In genomic region chr2:29934906-29935599, GRCm38 (mm10) we compare ENCODE assay signal across 8 mouse cellular contexts. TPM values are rescaled to one million over a fixed set of nuclear protein-coding genes. Genes with fewer than 3 reads are reported as not detected.
DNase-seq lines count a peak whose midpoint lies in the region; ATAC-seq and TF ChIP-seq lines count a peak whose summit lies in the region.

TSS of gene Gle1 (plus strand) at chr2:29935426.

- H3K9me3 ChIP-seq in ES-E14 (ENCODE audit: control insufficient read depth, insufficient read depth, low read depth, low read length) = no peaks in the 10 kb centered on the region
- H3K9me3 ChIP-seq in forebrain, embryonic 15.5 days = no peaks in the 10 kb centered on the region

- ATAC-seq in forebrain, embryonic 15.5 days (replicated peaks) = peak; percentile 98
- ATAC-seq in neutrophil, adult 5-6 weeks (ENCODE audit: extremely low read depth, insufficient number of reproducible peaks, low FRiP score, poor library complexity, severe bottlenecking) = peak; percentile 98

- peak; percentile 62; the same call in 1 of the 2 replicates for TF ChIP-seq POLR2A in lung, adult 2 months (IDR thresholded peaks at IDR 0.05; ENCODE audit: borderline replicate concordance, extremely low read depth, low read depth, low read length)

- H3K4me1 ChIP-seq in ES-E14 (ENCODE audit: control insufficient read depth in 2 of 2, insufficient read depth in 2 of 2, low read length in 2 of 2, poor library complexity in 1 of 2) = no peaks in the 10 kb centered on the region; a peak in 1 of 4 replicates
- H3K4me1 ChIP-seq in forebrain, embryonic 15.5 days = peaks cover 11% of the 10 kb centered on the region
- H3K4me1 ChIP-seq in lung, adult 2 months (ENCODE audit: control insufficient read depth, insufficient read depth, low read length) = peaks cover 5% of the 10 kb centered on the region; the same call in 1 of the 2 replicates

- peak within 1 kb of the TSS; percentile 77 for H3K4me2 ChIP-seq in forebrain, embryonic 15.5 days (replicated peaks)

- peak within 1 kb of the TSS; percentile 85 for H3K9ac ChIP-seq in ES-E14 (ENCODE audit: insufficient read depth, low read depth, low read length, poor library complexity, severe bottlenecking)
- H3K9ac ChIP-seq in forebrain, embryonic 15.5 days (replicated peaks) = peak within 1 kb of the TSS; percentile 69

- peak; percentile 40; the same call in 1 of the 2 replicates for TF ChIP-seq CTCF in lung, adult 2 months (IDR thresholded peaks at IDR 0.05; ENCODE audit: insufficient read depth, low read length)

- in situ Hi-C loops in ES-E14 (cut with MboI; ENCODE audit: low sequenced_read_pairs in 2 of 2, unreplicated experiment in 2 of 2) = no loop called here

- peak; percentile 91 for DNase-seq in ES-E14 (ENCODE audit: low read depth, low spot score)
- peak; percentile 94 for DNase-seq in cerebellum, adult 11-12 months
- peak; percentile 93 for DNase-seq in heart, postnatal 25 days (ENCODE audit: low spot score)
- DNase-seq in layer of hippocampus, adult 18-20 months (ENCODE audit: low spot score in 2 of 2) = peak; percentile 96 to 97
- DNase-seq in lung, adult 2 months = peak; percentile 97
- peak; percentile 92 to 93 for DNase-seq in thymus, adult 18-20 months

- H3K27me3 ChIP-seq in forebrain, embryonic 15.5 days = no peaks in the 10 kb centered on the region

- peak within 1 kb of the TSS; percentile 87 to 90 for H3K4me3 ChIP-seq in ES-E14 (ENCODE audit: insufficient read depth in 1 of 2, low read depth in 1 of 2, low read length in 2 of 2, poor library complexity in 1 of 2, severe bottlenecking in 1 of 2)
- peak within 1 kb of the TSS; percentile 99 for H3K4me3 ChIP-seq in forebrain, embryonic 15.5 days
- peak within 1 kb of the TSS; percentile 93 for H3K4me3 ChIP-seq in lung, adult 2 months (replicated peaks; ENCODE audit: extremely low read depth, low read depth, low read length)

- 4% methylated on average over 44 of the region's 44 CpGs for WGBS in forebrain, embryonic 15.5 days
- WGBS in lung, adult 2 months = 3% methylated on average over 44 of the region's 44 CpGs

- H3K27ac ChIP-seq in ES-E14 (ENCODE audit: insufficient read depth, low read depth, low read length, poor library complexity, severe bottlenecking) = no peak within 1 kb of the TSS
- H3K27ac ChIP-seq in forebrain, embryonic 15.5 days (replicated peaks) = peak within 1 kb of the TSS; percentile 87

- peaks cover 27% of the 10 kb centered on the region for H3K36me3 ChIP-seq in ES-E14 (ENCODE audit: control insufficient read depth, insufficient read depth, low read length, poor library complexity, severe bottlenecking)
- H3K36me3 ChIP-seq in forebrain, embryonic 15.5 days = peaks cover 40% of the 10 kb centered on the region

- intact Hi-C loops in heart, postnatal 25 days (cut with DNase I) = loop anchor here (2.0 kb wide), 1 partner anchor 42 kb away; no protein-coding TSS in a partner anchor

TF ChIP-seq in ES-E14, 5 proteins besides CTCF, POLR2A, EP300 and RAD21:
- TF ChIP-seq HCFC1 (IDR thresholded peaks at IDR 0.05; ENCODE audit: borderline replicate concordance, insufficient read depth, low read length) (peak; percentile 77), ZC3H11A (IDR thresholded peaks at IDR 0.05; ENCODE audit: borderline replicate concordance, low read depth, low read length) (no peak), CHD2 (IDR thresholded peaks at IDR 0.05; ENCODE audit: low read depth, low read length) (0 out of 2 replicates have a peak, but pooled peaks have one; percentile 31), ZNF384 (IDR thresholded peaks at IDR 0.05; ENCODE audit: low read depth, low read length) (0 out of 2 replicates have a peak, but pooled peaks have one; percentile 14)

RNA-seq across cellular contexts. Expression of gene Gle1, which starts in this region (rescaled TPM):
- 64.8 and 69.0 TPM in 2 replicates for total RNA-seq in ES-E14 (2012; rRNA removed)
- polyA plus RNA-seq in forebrain, embryonic 15.5 days (2015; fragmentation: Nextera tagmentation; extraction: Ambion mirVana) = 92.6 and 95.7 TPM in 2 replicates
- total RNA-seq in heart, postnatal 25 days (2021) = 10 to 100 TPM; 25.4 to 26.6 TPM
- total RNA-seq in layer of hippocampus, adult 18-20 months (2021) = 10 to 100 TPM; 43.2 to 44.4 TPM
- 20.4 and 27.1 TPM in 2 replicates for polyA plus RNA-seq in lung, adult 2 months (2012; rRNA removed)
- total RNA-seq in neutrophil, adult 5-6 weeks (2017) = 73.9 and 79.8 TPM in 2 replicates
